Mouse (Mus musculus) MEL-GATA-1-ER (cell line): Measurements from ENCODE around the gene Tmem39b.

ENCODE experiments used
- DNase-seq: peaks from one replicate; pipeline ENCODE4 v3.0.0-alpha.2; 2012; ENCODE audit warnings: low read depth; ENCODE audit errors: extremely low read depth

Gene Tmem39b

GRCm38 (mm10) chr4:129683901-129684493 lies 12.6 kb downstream of the Tmem39b start:
- DNase-seq, result no peak

DNA sequence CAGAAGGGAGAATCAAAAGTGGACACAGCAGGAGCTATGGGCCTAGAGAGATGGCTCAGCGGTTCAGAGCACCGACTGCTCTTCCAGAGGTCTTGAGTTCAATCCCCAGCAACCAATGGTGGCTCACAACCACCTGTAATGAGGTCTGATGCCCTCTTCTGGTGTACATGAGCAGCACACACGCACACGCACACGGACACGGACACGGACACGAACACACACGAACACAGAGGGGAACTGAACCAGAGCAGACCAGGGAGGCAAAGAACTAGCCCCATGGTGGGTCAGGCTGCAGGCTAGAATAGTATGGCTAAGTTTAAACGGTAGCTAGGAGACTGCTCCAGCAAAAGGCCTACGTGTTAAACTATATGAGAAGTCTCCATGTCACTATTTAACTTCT lies 14.8 kb downstream of the Tmem39b start:
- DNase-seq, result no peak

GRCm38 (mm10) chr4:129672878-129673449 lies 23.7 kb downstream of the Tmem39b start:
- DNase-seq, result no peak

GRCm38 (mm10) chr4:129672083-129672877 lies 24.4 kb downstream of the Tmem39b start, which contains the start of gene Kpna6:
TSS of gene Kpna6 (minus strand) at chr4:129672767.
- DNase-seq, result peak; percentile 73

- DNase-seq, result peak; percentile 53
These were observed 25.1 kb downstream of the Tmem39b start for GRCm38 (mm10) chr4:129671491-129672082.

GRCm38 (mm10) chr4:129662255-129662813 lies 34.3 kb downstream of the Tmem39b start:
- DNase-seq, result no peak

DNA sequence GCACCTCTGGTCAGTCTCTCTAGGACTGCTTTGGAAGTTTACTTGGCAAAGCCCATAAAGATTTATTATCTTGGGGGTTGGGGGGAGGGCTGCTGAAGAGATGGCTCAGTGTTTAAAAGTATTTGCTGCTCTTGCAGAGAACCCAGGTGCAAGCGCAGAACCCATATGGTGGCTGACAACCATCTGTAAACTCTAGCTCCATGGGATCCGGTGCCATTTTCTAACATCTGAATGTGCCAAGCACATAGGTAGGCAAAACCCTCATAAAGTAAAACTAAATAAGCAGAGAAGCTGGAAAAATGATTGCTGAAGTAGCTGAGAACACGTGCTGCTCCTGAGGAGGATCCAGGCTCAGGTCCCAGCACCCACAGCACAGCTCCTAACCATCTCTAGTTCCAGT lies 35.1 kb downstream of the Tmem39b start:
- DNase-seq, result no peak

DNA sequence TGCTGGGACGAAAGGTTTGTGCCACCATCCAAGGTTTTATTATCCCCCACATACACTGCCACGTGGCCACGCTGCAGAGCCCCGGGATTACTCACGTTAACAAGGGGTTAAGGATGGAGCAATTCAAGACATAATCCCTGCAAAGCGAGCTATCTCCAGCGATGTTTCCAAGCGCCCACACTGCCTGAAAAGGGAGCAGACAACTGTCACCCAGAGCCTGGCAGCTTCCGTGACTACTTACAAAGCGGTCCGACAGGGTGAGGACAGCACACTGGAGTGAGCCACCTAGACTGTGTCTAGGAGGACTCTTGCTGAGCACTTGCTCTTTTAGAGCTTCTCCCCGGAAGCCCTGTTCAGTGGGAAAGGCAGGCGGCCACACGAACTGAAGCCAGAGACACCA lies 41.9 kb downstream of the Tmem39b start:
- no peak for DNase-seq

- DNase-seq, result no peak
These were observed 46.3 kb downstream of the Tmem39b start for GRCm38 (mm10) chr4:129650359-129650758.

GRCm38 (mm10) chr4:129648656-129649055 lies 48.0 kb downstream of the Tmem39b start:
- no peak for DNase-seq

GRCm38 (mm10) chr4:129645204-129645603 lies 51.4 kb downstream of the Tmem39b start:
- no peak for DNase-seq

GRCm38 (mm10) chr4:129641756-129642155 lies 54.9 kb downstream of the Tmem39b start:
- no peak for DNase-seq

- peak; percentile 98 for DNase-seq
These were observed 55.8 kb downstream of the Tmem39b start, which contains the start of gene Txlna for GRCm38 (mm10) chr4:129640638-129641467. TSS of gene Txlna (minus strand) at chr4:129641065.

- no peak for DNase-seq
These were observed 56.5 kb downstream of the Tmem39b start for GRCm38 (mm10) chr4:129640101-129640637.

DNA sequence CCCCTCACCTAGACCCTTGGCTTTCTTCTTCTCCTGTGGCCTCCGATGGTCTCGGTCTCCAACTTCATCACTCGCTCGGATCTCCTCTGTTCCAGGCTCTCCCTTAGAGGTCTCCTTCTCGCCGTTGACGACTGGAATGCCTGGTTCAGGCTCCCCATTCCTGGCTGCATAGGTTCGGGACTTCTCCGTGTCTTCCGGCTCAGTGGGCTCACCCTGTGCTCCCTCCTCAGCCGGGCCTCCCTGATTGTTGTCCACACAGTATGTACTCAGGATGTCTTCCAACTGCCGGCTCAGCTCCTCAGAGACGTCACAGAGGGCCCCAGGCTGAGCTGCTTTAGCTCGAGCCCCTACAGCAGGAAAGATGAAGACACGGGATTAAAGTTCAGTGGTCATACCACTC lies 57.4 kb downstream of the Tmem39b start:
- DNase-seq, result no peak

GRCm38 (mm10) chr4:129633852-129634251 lies 62.8 kb downstream of the Tmem39b start:
- peak; percentile 26 for DNase-seq

DNA sequence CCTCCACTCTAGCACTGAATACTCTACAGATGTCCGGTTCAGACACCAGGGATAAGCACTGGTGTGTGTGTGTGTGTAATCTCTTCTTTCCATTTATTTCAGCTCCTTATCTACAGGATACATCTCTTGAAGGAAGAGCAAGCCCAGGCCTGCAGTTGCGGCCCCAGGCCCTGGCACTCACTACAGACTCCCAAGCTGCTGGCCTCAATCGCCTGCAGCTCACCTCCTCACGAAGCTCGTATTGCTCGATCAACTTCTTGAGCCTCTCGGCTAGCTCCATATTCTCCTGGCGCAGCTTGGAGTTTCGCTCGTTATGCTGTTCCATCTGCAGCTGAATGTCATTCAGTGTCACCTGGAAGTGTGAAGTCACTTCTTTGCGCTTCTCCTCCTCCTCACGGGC lies 64.8 kb downstream of the Tmem39b start:
- no peak for DNase-seq

GRCm38 (mm10) chr4:129630944-129631343 lies 65.7 kb downstream of the Tmem39b start:
- no peak for DNase-seq
